Mouse (Mus musculus): ENCODE results near the gene Alkbh2. TPM values are rescaled to one million over a fixed set of nuclear protein-coding genes. Genes with fewer than 3 reads are reported as not detected.
A peak's percentile ranks its signal among the peaks of the same experiment; 100 is the strongest.

Gene Alkbh2
- polyA plus RNA-seq, 1 experiment from 2014 or later = 11.8 TPM

DNA sequence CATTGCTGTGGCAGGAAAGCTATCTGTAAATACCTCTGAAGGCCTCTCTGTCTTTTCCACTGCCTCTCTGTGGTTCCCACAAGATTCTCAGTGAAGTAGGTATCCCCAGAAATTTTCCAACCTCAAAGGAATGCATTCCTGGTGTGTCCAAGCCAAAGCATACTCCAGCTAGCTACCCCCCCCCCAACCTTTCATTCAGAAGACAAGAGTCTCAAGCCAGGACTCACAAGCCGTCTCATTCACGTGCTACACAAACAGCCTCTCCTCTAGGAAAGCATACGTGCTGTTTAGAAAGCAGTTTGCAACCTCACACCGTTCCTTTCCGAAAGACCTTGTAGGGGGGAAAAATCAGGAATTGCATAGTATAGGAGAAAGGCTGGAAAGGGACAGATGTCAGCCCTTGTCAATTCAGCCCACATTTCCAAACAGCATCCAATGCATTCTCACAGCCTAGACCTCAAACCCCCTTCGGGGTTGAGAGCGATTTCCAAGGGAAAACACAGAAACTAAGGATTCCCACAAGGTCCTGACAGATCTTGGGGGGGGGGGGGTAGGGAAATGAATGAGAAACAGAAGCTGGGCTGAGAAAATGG is 37.5 kb downstream of the Alkbh2 start:
- peak overlapping the region; percentile 62 for H3K4me2 ChIP-seq
- peaks cover 6% of the 10 kb centered on the region; the same call in 1 of the 2 replicates for H3K4me1 ChIP-seq
- peak overlapping the region; percentile 33 for H3K4me3 ChIP-seq
- H3K9me3 ChIP-seq = no peaks in the 10 kb centered on the region
- H3K36me3 ChIP-seq = no peaks in the 10 kb centered on the region
- no peak overlapping the region for H3K9ac ChIP-seq
- ATAC-seq (ENCODE audit: insufficient number of reproducible peaks, insufficient read depth, low FRiP score, low TSS enrichment, low read depth) = no peak
- H3K27me3 ChIP-seq = no peaks in the 10 kb centered on the region
- 15% methylated on average over 7 of the region's 7 CpGs for WGBS
- H3K27ac ChIP-seq = no peak overlapping the region

DNA sequence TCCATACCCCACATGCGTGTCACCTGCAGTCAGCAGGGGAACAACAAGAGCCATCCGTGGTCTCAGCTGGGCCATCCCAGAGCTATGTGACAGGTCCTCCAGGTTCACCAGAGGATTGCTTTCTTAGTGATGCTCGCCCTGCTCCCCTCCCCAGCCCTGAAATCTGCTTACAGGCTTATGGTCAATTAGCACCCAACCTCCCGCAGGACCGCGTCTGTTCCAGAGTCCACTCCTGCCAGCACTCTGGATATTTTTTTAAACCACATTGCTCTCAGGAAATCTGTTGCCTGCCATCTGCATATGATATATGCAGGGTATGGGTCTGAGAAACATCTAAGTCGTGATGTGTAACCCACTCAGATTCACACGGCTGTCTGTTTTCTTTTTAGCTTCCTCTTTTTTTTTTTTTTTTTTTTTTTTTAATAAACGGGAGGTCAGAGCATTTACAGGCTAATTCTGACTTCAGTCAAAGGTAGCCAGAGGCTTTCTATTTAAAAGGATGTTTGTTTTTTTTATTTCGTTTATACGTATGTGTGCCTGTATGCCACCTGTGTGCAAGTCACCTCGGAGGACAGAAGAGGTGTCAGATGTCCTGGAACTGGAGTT is 40.0 kb downstream of the Alkbh2 start:
- Histone ChIP-seq H3K4me3 (no peak overlapping the region), H3K4me1 (peaks cover 6% of the 10 kb centered on the region; the same call in 1 of the 2 replicates), H3K36me3 (no peaks in the 10 kb centered on the region), H3K9ac (no peak overlapping the region), H3K27ac (no peak overlapping the region), H3K27me3 (no peaks in the 10 kb centered on the region), H3K4me2 (no peak overlapping the region), H3K9me3 (no peaks in the 10 kb centered on the region)
- 61% methylated on average over 12 of the region's 12 CpGs for WGBS
- no peak for ATAC-seq (ENCODE audit: insufficient number of reproducible peaks, insufficient read depth, low FRiP score, low TSS enrichment, low read depth)

DNA sequence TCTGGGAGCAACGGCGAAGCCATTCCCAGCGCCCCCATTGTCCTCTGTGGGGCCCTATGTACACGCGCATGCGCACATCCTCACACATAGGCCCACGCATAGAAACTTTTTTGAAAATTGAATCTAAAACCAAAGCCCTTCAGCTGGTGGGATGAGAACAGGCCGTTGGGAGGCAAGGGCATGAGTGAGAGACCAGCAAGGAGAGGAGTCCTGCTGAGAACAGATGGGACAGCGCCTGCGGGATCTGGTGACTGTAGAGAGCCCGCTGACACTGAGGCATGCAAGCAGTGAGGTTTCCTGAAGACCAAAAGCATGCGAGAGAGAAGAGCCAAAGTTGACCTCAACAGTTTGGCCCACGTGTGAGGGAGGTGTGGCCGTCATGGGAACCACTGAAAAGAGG is 42.5 kb downstream of the Alkbh2 start:
- no peak for ATAC-seq (ENCODE audit: insufficient number of reproducible peaks, insufficient read depth, low FRiP score, low TSS enrichment, low read depth)
- no peaks in the 10 kb centered on the region for H3K27me3 ChIP-seq
- H3K4me3 ChIP-seq = no peak overlapping the region
- no peak overlapping the region for H3K27ac ChIP-seq
- WGBS = 82% methylated on average over 14 of the region's 14 CpGs
- no peak overlapping the region for H3K9ac ChIP-seq
- no peaks in the 10 kb centered on the region for H3K4me1 ChIP-seq
- no peak overlapping the region for H3K4me2 ChIP-seq
- no peaks in the 10 kb centered on the region for H3K36me3 ChIP-seq
- no peaks in the 10 kb centered on the region for H3K9me3 ChIP-seq

DNA sequence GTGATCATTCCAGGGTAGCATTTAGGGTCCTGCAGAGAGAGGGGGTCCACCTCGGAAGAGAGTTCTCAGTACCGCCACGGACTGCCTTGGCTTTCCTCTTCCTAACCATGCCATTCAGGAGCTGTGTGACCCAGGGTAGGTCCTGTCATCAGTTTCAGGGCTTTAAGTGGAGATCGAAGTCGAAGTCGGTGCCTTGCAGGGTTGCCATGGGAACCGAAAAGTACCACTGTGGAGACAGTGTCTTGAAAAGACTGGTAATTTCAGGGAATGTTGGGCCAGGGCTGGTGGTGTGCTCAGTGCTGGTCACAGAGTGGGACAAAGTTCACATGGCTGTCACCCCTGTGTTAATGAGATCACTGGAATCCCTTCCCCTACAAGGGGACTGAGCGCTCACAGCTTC is 51.0 kb downstream of the Alkbh2 start:
- WGBS = 67% methylated on average over 8 of the region's 8 CpGs
- ATAC-seq (ENCODE audit: insufficient number of reproducible peaks, insufficient read depth, low FRiP score, low TSS enrichment, low read depth) = no peak
- H3K27me3 ChIP-seq = no peaks in the 10 kb centered on the region
- no peak overlapping the region for H3K27ac ChIP-seq
- no peak overlapping the region for H3K4me3 ChIP-seq
- no peak overlapping the region for H3K9ac ChIP-seq
- no peaks in the 10 kb centered on the region for H3K36me3 ChIP-seq
- no peaks in the 10 kb centered on the region for H3K9me3 ChIP-seq
- H3K4me2 ChIP-seq = no peak overlapping the region
- no peaks in the 10 kb centered on the region for H3K4me1 ChIP-seq

Other genes with a start within 250 kb of the Alkbh2 start
- 88.6 and 88.9 TPM in 2 replicates for gene Coro1c, start 219.5 kb downstream of the Alkbh2 start, polyA plus RNA-seq (2015; fragmentation: Nextera tagmentation; extraction: Ambion mirVana)
- 14.2 and 18.8 TPM in 2 replicates for gene Ssh1, start 134.3 kb downstream of the Alkbh2 start, polyA plus RNA-seq (2015; fragmentation: Nextera tagmentation; extraction: Ambion mirVana)
- not detected in 2 replicates for gene Dao, start 124.5 kb downstream of the Alkbh2 start, polyA plus RNA-seq (2015; fragmentation: Nextera tagmentation; extraction: Ambion mirVana)
- 13.0 and 16.4 TPM in 2 replicates for gene Usp30, start 62.8 kb downstream of the Alkbh2 start, polyA plus RNA-seq (2015; fragmentation: Nextera tagmentation; extraction: Ambion mirVana)
- 0.86 and 1.1 TPM in 2 replicates for gene Svop, start 36.6 kb downstream of the Alkbh2 start, polyA plus RNA-seq (2015; fragmentation: Nextera tagmentation; extraction: Ambion mirVana)
- 43.6 and 48.2 TPM in 2 replicates for gene Ung, start 2.2 kb upstream of the Alkbh2 start, polyA plus RNA-seq (2015; fragmentation: Nextera tagmentation; extraction: Ambion mirVana)
- gene Acacb, start 18.3 kb upstream of the Alkbh2 start, polyA plus RNA-seq (2015; fragmentation: Nextera tagmentation; extraction: Ambion mirVana) = 2.7 and 3.6 TPM in 2 replicates
- 0.07 and 0.14 TPM in 2 replicates for gene Foxn4, start 145.6 kb upstream of the Alkbh2 start, polyA plus RNA-seq (2015; fragmentation: Nextera tagmentation; extraction: Ambion mirVana)
- gene Myo1h, start 160.9 kb upstream of the Alkbh2 start, polyA plus RNA-seq (2015; fragmentation: Nextera tagmentation; extraction: Ambion mirVana) = 1.5 and 2.1 TPM in 2 replicates

All from embryonic facial prominence, embryonic 13.5 days (tissue).